Mouse (Mus musculus) neural tube, embryonic 14.5 days (tissue): Measurements from ENCODE around the gene Vcp. TPM values are rescaled to one million over a fixed set of nuclear protein-coding genes. Genes with fewer than 3 reads are reported as not detected.

Experiments
- ATAC-seq: fragments of 200-750 bp; cut with Nextera tagmentation; 2 replicates; pipeline ENCODE4 v1.8.0; 2017; ENCODE audit warnings: low read depth, mild to moderate bottlenecking, moderate TSS enrichment, moderate library complexity
- H3K27ac ChIP-seq: fragments of 300-500 bp; sonication (generic); 2 replicates; pipeline ENCODE4 v1.5.1; 2014; ENCODE audit warnings: low read depth, mild to moderate bottlenecking, control low read depth, low read length, moderate library complexity, mixed read lengths
- H3K27me3 ChIP-seq: fragments of 300-500 bp; sonication (generic); 2 replicates; pipeline ENCODE4 v1.6.1; 2014; ENCODE audit warnings: low read length; ENCODE audit not compliant: control insufficient read depth, insufficient read depth
- H3K36me3 ChIP-seq: fragments of 300-500 bp; sonication (generic); 2 replicates; pipeline ENCODE4 v1.6.1; 2014; ENCODE audit warnings: low read length, mixed read lengths; ENCODE audit not compliant: control insufficient read depth, insufficient read depth
- H3K4me1 ChIP-seq: fragments of 300-500 bp; sonication (generic); 2 replicates; pipeline ENCODE4 v1.6.1; 2014; ENCODE audit warnings: low read length; ENCODE audit not compliant: control insufficient read depth, insufficient read depth
- H3K4me2 ChIP-seq: fragments of 300-500 bp; sonication (generic); 2 replicates; pipeline ENCODE4 v1.6.1; 2014; ENCODE audit warnings: mild to moderate bottlenecking, low read depth, low read length, control low read depth
- H3K4me3 ChIP-seq: fragments of 300-500 bp; sonication (generic); 2 replicates; pipeline ENCODE4 v1.5.1; 2014; ENCODE audit warnings: low read depth, low read length, control low read depth, mixed read lengths
- H3K9ac ChIP-seq: fragments of 300-500 bp; sonication (generic); replicated peaks from 2 replicates; pipeline ENCODE4 v1.6.1; 2014; ENCODE audit warnings: low read depth, mild to moderate bottlenecking, control low read depth, low read length, mixed read lengths
- H3K9me3 ChIP-seq: fragments of 300-500 bp; sonication (generic); 2 replicates; pipeline ENCODE4 v1.6.1; 2016; ENCODE audit warnings: low read length; ENCODE audit not compliant: control insufficient read depth
- WGBS: fragments of 180-500 bp; shearing (Covaris S2); extraction: QIAGEN DNeasy Blood & Tissue Kit; methylation state at CpG from one replicate; pipeline ENCODE4 v1.1.7; 2014; 5-methylcytosine and 5-hydroxymethylcytosine counted together
- polyA plus RNA-seq: library from polyadenylated mRNA; unstranded; fragments of >200 nt; fragmentation: Nextera tagmentation; extraction: Ambion mirVana; gene quantifications from 2 replicates; pipeline ENCODE4 v1.2.1, GENCODE M21; 2014

Gene Vcp
- polyA plus RNA-seq, 1 experiment from 2014 or later, result 435 TPM

DNA sequence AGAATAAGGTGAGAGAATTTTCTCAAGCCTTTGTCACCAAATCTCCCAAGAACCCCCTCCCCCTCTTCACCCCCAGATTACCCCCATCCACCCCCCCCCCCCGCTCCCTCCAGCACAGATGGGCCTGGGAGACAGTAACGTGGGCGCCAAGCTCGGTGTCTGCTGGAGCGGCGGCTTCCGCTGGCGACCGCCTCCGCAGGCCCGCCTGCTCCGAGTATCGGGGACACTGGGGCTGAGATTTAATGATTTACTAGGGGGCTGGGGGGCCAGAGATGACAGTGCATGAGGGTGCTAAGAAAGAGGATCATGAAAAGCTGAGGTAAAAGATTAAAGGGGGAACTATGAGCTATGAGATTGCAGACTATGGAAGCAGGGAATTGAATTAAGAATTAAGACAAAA is 51.8 kb downstream of the Vcp start:
- H3K27me3 ChIP-seq, result no peaks in the 10 kb centered on the region
- ATAC-seq, result no peak
- no peaks in the 10 kb centered on the region for H3K9me3 ChIP-seq
- H3K4me2 ChIP-seq, result no peak overlapping the region
- 0 out of 2 replicates have a peak overlapping the region, but pooled peaks have one; percentile 12 for H3K9ac ChIP-seq
- H3K36me3 ChIP-seq, result 0 out of 2 replicates have a peak, but pooled peaks cover 3% of the 10 kb centered on the region
- 29% methylated on average over 13 of the region's 13 CpGs for whole genome bisulfite sequencing
- H3K27ac ChIP-seq, result peak overlapping the region; percentile 97
- no peak overlapping the region for H3K4me3 ChIP-seq
- H3K4me1 ChIP-seq, result peaks cover 55% of the 10 kb centered on the region

GRCm38 (mm10) chr4:42946733-42947290 is 53.5 kb downstream of the Vcp start:
- H3K36me3 ChIP-seq, result no peaks in the 10 kb centered on the region
- peak overlapping the region; percentile 78 for H3K27ac ChIP-seq
- ATAC-seq, result peak; percentile 45
- peak overlapping the region; percentile 24; the same call in 1 of the 2 replicates for H3K4me2 ChIP-seq
- H3K9ac ChIP-seq, result no peak overlapping the region
- no peak overlapping the region for H3K4me3 ChIP-seq
- H3K27me3 ChIP-seq, result no peaks in the 10 kb centered on the region
- 24% methylated on average over 10 of the region's 10 CpGs for WGBS
- H3K9me3 ChIP-seq, result no peaks in the 10 kb centered on the region
- H3K4me1 ChIP-seq, result peaks cover 37% of the 10 kb centered on the region

DNA sequence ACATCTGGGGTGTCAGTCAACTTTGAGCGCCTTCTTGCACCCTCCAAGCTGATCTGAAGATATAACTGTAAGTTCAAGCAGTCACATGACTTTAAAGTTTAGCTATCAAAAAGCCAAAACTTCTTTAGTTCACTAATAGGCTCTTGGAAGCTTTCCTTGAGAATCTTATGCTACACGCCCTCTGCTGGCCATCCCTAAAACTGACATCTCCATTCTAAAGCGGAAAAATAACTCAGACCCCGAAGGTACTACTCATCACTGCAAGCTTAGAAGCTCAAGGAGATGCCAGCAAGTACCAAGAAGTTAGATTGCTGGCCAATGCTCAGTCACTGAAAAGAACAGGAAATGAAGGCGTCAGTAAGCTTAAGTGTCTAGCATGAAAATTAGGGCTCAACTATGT is 54.4 kb downstream of the Vcp start:
- no peaks in the 10 kb centered on the region for H3K9me3 ChIP-seq
- ATAC-seq, result no peak
- H3K9ac ChIP-seq, result no peak overlapping the region; the same call in 1 of the 2 replicates
- peak overlapping the region; percentile 78; the same call in 1 of the 2 replicates for H3K27ac ChIP-seq
- H3K4me3 ChIP-seq, result no peak overlapping the region
- H3K36me3 ChIP-seq, result no peaks in the 10 kb centered on the region
- peaks cover 31% of the 10 kb centered on the region for H3K4me1 ChIP-seq
- no peaks in the 10 kb centered on the region for H3K27me3 ChIP-seq
- WGBS, result 6% methylated on average over 5 of the region's 5 CpGs
- 0 out of 2 replicates have a peak overlapping the region, but pooled peaks have one; percentile 24 for H3K4me2 ChIP-seq

DNA sequence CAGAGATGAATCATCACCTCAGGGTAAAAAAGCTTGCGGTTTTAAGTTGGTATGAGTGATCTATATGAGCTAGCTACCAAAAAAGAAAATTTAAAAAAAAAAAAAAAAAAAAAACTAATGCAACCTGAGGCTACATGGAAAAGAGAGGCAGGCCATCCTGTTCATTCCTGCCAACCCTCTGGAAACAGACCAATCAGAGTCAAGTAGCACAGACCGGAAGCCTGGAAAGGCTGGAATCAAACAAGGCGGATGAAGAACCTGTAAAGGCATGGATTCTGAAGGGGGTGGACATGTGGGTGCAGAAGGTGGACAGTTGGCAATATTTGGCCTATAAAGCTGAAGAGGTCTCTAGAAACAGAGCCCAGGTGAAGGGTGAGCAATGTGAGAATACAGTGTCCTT is 54.9 kb downstream of the Vcp start:
- no peak for ATAC-seq
- Histone ChIP-seq H3K9ac (no peak overlapping the region), H3K27ac (no peak overlapping the region), H3K4me3 (no peak overlapping the region), H3K4me2 (no peak overlapping the region), H3K4me1 (peaks cover 27% of the 10 kb centered on the region), H3K9me3 (no peaks in the 10 kb centered on the region), H3K27me3 (no peaks in the 10 kb centered on the region), H3K36me3 (no peaks in the 10 kb centered on the region)
- WGBS, result 94% methylated on average over 3 of the region's 3 CpGs

DNA sequence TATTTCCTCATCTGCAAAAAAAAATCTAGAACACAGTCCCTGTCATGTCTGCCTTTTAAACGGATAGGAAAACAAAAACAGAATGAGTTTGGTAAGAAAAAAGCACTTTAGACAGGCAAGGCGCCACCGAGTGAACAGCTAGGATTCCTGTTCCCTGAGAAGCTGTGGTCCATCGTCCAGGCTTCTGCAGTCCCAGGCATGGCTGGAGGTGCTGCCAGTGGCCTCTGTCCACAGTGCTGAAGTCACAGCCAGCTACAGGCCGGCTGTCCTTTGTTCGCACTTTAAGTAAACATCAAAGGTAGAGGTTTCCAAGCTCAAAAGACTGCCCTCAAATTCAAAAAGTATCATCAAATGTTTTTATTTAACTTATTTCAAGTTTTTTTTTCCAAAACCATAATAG is 55.3 kb downstream of the Vcp start:
- no peaks in the 10 kb centered on the region for H3K36me3 ChIP-seq
- H3K4me2 ChIP-seq, result no peak overlapping the region
- H3K4me3 ChIP-seq, result no peak overlapping the region
- no peak for ATAC-seq
- H3K9me3 ChIP-seq, result no peaks in the 10 kb centered on the region
- H3K27me3 ChIP-seq, result no peaks in the 10 kb centered on the region
- 20% methylated on average over 6 of the region's 6 CpGs for WGBS
- no peak overlapping the region for H3K27ac ChIP-seq
- no peak overlapping the region for H3K9ac ChIP-seq
- peaks cover 27% of the 10 kb centered on the region for H3K4me1 ChIP-seq

- WGBS, result 89% methylated on average over 9 of the region's 9 CpGs
Observed at GRCm38 (mm10) chr4:42944185-42944584, 56.1 kb downstream of the Vcp start.

GRCm38 (mm10) chr4:42943341-42943740 is 57.0 kb downstream of the Vcp start:
- no peak overlapping the region for H3K27ac ChIP-seq
- no peaks in the 10 kb centered on the region for H3K27me3 ChIP-seq
- no peak for ATAC-seq
- H3K4me1 ChIP-seq, result peaks cover 19% of the 10 kb centered on the region
- H3K9me3 ChIP-seq, result no peaks in the 10 kb centered on the region
- 56% methylated on average over 5 of the region's 5 CpGs for WGBS
- H3K9ac ChIP-seq, result no peak overlapping the region
- H3K4me2 ChIP-seq, result no peak overlapping the region
- no peaks in the 10 kb centered on the region; the same call in 1 of the 2 replicates for H3K36me3 ChIP-seq
- H3K4me3 ChIP-seq, result no peak overlapping the region

More at GRCm38 (mm10) chr4:42944185-42944584, 56.1 kb downstream of the Vcp start:
- H3K4me1 ChIP-seq, result peaks cover 27% of the 10 kb centered on the region
- no peak overlapping the region for H3K4me2 ChIP-seq
- no peak for ATAC-seq
- H3K4me3 ChIP-seq, result no peak overlapping the region
- H3K27me3 ChIP-seq, result no peaks in the 10 kb centered on the region
- no peak overlapping the region for H3K27ac ChIP-seq
- H3K36me3 ChIP-seq, result no peaks in the 10 kb centered on the region
- H3K9me3 ChIP-seq, result no peaks in the 10 kb centered on the region
- no peak overlapping the region for H3K9ac ChIP-seq

DNA sequence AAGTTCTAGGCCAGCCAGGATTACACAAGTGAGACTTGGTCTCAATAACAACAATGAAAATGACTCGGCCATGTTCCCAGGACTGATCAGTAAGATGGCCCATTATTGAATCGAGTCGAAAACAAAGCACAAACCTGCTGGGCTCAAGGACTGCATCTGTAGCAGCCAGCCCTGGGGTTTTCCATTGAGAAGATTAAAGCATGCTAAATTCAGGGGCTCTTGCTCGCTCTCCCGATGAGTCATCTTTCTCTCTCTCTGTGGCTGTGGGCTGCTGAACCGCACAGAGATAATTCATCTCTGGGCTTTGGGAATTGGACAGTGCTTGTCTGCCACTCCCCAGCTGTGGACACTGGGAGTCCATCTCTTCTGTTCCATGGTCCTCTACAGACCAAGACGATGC is 58.9 kb downstream of the Vcp start:
- H3K9ac ChIP-seq, result no peak overlapping the region
- 83% methylated on average over 7 of the region's 7 CpGs for WGBS
- ATAC-seq, result no peak

GRCm38 (mm10) chr4:42933630-42934029 is 66.7 kb downstream of the Vcp start:
- H3K9ac ChIP-seq, result no peak overlapping the region
- no peaks in the 10 kb centered on the region for H3K27me3 ChIP-seq
- H3K4me2 ChIP-seq, result peak overlapping the region; percentile 25; the same call in 1 of the 2 replicates
- H3K27ac ChIP-seq, result no peak overlapping the region
- peak; percentile 60; the same call in 1 of the 2 replicates for ATAC-seq
- no peaks in the 10 kb centered on the region for H3K4me1 ChIP-seq
- WGBS, result 12% methylated on average over 22 of the region's 22 CpGs
- H3K9me3 ChIP-seq, result no peaks in the 10 kb centered on the region
- H3K4me3 ChIP-seq, result no peak overlapping the region
- H3K36me3 ChIP-seq, result peaks cover 3% of the 10 kb centered on the region; the same call in 1 of the 2 replicates

More for the DNA sequence above, 58.9 kb downstream of the Vcp start:
- no peak overlapping the region for H3K4me3 ChIP-seq
- H3K36me3 ChIP-seq, result peaks cover 3% of the 10 kb centered on the region; the same call in 1 of the 2 replicates
- H3K27ac ChIP-seq, result no peak overlapping the region
- no peaks in the 10 kb centered on the region for H3K27me3 ChIP-seq
- H3K4me1 ChIP-seq, result peaks cover 4% of the 10 kb centered on the region
- H3K4me2 ChIP-seq, result no peak overlapping the region
- no peaks in the 10 kb centered on the region for H3K9me3 ChIP-seq
